Mouse (Mus musculus): ENCODE data around the gene Gm20388. TPM values are rescaled to one million over a fixed set of nuclear protein-coding genes. Genes with fewer than 3 reads are reported as not detected.
"Not testable (repeated sequence)": the region's sequence is repeated elsewhere in the genome, so short reads cannot be mapped to it uniquely, and the experiment has no call there.

The Gm20388 gene
- total RNA-seq, 2 experiments from 2014 or later = 10.3 to 10.6 TPM

- intact Hi-C loops (cut with DNase I) = no loop called here
- DNase-seq (ENCODE audit: low spot score in 2 of 2) = no peak
Measured at GRCm38 (mm10) chr8:123973495-123973894, 4062.9 kb downstream of the Gm20388 start.

DNA sequence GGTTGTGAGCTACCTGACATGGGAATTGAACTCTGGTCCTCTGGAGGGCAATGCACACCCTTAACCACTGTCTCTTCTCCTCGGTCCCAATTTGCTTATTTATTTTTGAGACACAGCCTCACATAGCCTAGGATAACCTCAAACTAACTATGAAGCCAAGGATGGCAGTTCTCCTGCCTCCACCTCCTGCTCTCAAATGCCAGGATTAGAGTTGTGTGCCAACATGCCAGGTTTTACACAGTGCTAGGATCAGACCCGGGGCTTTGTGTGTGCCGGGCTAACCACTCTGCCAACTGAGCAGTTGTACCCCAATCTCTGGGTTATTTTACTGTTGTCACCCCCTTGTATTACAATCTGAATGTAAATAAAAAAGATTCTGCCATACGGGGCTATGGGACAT, 4066.9 kb downstream of the Gm20388 start:
- DNase-seq (ENCODE audit: low spot score in 2 of 2) = no peak
- intact Hi-C loops (cut with DNase I) = no loop called here

GRCm38 (mm10) chr8:123978166-123978838, 4067.7 kb downstream of the Gm20388 start:
- no peak for DNase-seq (ENCODE audit: low spot score in 2 of 2)
- intact Hi-C loops (cut with DNase I) = no loop called here

DNA sequence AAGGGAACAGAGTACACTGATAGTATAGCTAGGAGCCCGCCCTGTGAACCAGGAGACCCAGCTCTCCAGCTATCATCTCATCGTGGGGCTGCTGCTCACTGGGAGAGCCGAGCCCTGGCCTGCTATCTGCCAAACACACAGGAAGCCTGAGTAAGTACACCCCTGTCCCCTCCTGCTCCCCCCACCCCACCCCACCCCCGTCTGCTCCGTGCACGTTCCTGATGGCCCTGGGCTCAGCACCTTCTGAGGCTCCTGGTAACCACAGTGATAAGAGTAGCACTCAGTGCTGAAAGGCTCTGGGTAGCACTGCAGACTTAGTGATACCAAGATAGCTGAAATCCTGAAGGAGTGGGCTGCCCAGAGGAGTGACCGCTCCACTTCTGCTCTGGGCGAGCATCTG, 4068.3 kb downstream of the Gm20388 start:
- intact Hi-C loops (cut with DNase I) = no loop called here
- no peak for DNase-seq (ENCODE audit: low spot score in 2 of 2)

DNA sequence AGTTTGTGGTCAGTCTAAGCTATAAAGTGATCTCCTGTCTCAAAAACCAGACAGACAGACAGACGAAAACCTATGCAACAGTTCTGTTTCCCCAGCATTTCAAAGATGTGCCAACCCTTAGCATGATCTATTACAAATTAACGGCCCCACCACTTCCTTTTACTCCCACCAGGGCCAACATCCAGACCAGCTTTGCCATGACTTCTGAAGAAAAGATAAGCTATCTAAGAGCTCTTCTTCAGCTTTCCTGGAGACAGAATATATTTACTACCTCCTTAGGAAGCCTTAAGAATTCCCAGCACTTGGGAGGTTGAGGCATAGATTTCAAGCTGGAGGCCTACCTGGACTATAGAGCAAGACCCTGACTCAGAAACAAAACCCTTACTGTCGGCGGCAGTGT, 4069.6 kb downstream of the Gm20388 start:
- DNase-seq (ENCODE audit: low spot score in 2 of 2) = no peak
- intact Hi-C loops (cut with DNase I) = no loop called here

GRCm38 (mm10) chr8:123981674-123982073, 4071.0 kb downstream of the Gm20388 start:
- peak in 1 of 2 experiments; percentile 24 for DNase-seq (ENCODE audit: low spot score in 2 of 2)
- intact Hi-C loops (cut with DNase I) = loop anchor here (2.0 kb wide), 1 partner anchor 39 kb away; the partner anchor contains the start of genes Taf5l and Urb2

DNA sequence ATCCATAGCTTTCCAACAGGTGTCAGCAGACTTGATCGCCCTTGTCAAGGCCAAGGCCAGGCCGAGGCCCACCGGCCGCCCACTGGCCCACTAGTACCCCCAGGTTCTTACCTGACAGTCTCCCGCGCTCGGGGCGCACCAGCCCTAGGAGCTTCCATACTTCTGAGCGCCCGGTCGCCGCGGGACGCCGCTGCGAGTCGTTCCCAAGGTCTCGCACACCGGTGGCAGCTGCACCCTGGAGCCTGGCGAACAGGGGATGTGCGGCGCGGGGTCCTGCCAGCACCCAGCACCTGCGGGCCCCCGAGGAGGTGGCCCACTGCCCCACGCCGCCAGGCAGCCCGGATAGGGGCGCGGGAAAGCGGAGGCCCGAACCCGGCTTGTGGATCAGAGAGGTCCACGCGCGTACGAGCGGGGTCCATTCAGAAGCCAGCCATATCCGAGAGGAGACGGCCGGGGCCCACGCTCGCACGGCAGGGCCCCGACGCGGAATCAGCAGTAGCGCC, 4071.7 kb downstream of the Gm20388 start:
- peak; percentile 39 to 44 for DNase-seq (ENCODE audit: low spot score in 2 of 2)
- intact Hi-C loops (cut with DNase I) = loop anchor here (2.0 kb wide), 1 partner anchor 38 kb away; the partner anchor contains the start of genes Taf5l and Urb2

DNA sequence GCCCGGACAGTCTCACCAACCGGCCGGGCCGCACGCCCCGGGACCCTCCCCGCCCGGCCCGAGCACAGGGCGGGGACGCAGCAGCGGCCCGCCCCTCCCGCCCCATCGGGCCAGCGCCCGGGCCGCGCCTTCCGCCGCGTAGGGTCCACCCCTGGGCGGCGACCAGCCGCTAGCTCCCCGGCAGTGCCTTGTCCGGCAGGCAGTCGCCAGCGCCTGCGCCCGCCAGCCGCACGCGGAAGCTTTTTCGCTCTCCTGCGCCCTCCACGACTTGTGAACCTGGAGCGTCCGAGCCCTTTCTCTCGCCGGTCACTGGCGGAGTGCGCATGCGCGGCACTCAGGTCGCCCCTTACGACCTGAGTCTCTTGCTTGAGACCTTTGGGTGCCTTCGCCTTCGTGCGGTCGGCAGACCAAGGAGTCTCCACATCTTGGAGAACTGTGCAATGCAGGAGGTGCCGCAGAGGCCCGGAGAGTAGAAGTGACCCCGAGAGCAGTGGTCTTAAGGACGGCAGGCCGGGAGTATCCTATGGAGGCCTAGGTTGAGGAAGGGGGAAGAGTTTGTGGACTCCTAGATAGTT, 4072.3 kb downstream of the Gm20388 start, which contains the start of gene Abcb10:
Gene Abcb10, minus strand, starts transcription at position 297 of the 575 bp plus-strand sequence.
- intact Hi-C loops (cut with DNase I) = loop anchor here (2.0 kb wide), 1 partner anchor 38 kb away; the partner anchor contains the start of genes Taf5l and Urb2
- DNase-seq (ENCODE audit: low spot score in 2 of 2) = peak; percentile 80 to 82

DNA sequence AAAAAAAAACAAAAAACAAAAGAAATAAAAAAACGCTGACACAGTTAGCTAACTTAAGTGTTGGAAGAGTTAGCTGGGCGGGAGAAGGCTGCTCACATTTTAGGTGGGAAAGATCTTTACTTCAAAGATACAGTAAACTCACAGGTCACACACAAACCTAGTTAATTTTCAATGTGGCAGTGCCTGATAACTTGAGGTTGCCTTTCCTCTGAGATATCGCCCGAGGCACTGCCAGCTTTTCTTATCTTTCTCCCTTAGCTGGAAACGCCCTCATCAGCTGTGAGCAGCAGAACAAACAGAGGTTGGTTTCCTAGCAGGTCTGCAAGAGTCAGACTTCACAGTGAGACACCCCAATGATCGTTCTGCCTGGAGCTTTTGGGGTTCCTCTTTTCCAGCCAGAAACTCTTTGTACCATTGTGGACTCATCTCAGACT, 4078.0 kb downstream of the Gm20388 start:
- DNase-seq (ENCODE audit: low spot score in 2 of 2) = no peak
- intact Hi-C loops (cut with DNase I) = no loop called here

- intact Hi-C loops (cut with DNase I) = no loop called here
- no peak for DNase-seq (ENCODE audit: low spot score in 2 of 2)
Measured at GRCm38 (mm10) chr8:123989128-123989527, 4078.5 kb downstream of the Gm20388 start.

- DNase-seq (ENCODE audit: low spot score in 2 of 2) = no peak
- intact Hi-C loops (cut with DNase I) = no loop called here
Measured at GRCm38 (mm10) chr8:123990277-123991049, 4079.8 kb downstream of the Gm20388 start.

DNA sequence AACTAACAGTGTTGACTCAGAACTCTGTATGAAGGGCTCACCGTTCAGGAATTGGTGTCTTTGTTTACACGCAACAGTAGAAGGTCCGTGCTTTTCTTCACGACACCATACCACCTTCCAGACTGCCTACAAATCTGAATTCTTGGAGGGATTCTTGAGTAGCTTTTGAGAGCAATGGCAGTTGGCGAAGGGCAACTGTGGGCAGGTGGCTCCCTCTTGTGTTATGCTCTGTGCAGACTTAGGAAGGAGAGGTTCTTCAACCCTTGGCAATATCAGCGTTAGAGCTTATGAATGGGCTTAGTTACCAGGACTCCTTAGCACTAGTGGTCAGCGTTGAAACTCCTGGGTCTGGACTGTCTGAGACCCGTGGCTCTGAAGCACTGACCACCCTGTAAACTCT, 4081.9 kb downstream of the Gm20388 start:
- no peak for DNase-seq (ENCODE audit: low spot score in 2 of 2)
- intact Hi-C loops (cut with DNase I) = no loop called here

DNA sequence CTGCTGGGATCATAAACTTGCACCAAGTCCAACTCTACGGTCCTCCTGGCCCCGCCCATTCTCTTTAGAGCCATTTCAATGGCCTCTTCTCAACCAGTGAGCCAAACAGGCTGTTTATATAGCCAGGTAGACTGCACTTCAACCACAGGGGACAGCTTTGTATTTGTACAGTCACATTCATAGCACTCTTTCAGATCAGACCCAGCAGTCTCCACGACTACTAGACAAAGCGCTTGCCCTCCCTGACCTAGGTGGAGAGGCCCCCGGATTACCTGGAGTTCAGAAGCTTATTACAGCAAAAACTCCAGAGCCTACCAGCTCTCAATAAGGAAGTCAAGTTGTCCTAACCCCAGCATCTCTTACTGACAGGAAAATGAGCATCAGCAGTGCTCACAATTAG, 4083.0 kb downstream of the Gm20388 start:
- DNase-seq (ENCODE audit: low spot score in 2 of 2) = no peak
- intact Hi-C loops (cut with DNase I) = no loop called here

DNA sequence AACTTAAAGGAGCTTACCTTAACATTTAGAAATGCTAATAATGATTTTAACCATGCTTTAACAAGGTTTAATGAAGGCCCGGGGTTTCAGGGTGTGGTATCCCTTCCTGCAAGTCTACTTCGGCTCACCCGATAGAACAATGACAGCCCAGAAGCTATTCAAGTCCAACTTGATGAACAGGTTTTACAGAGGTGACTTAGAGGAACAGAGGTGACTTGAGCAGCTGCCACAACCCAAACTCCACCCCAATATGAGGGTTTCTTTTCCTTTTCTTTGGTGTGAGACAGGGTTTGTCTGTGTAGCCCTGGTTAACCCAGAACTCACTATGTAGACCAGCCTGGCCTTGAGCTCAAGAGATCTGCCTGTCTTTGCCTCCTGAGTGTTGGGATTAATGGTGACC, 4083.4 kb downstream of the Gm20388 start:
- DNase-seq (ENCODE audit: low spot score in 2 of 2) = no peak
- intact Hi-C loops (cut with DNase I) = no loop called here

- intact Hi-C loops (cut with DNase I) = no loop called here
- DNase-seq (ENCODE audit: low spot score in 2 of 2) = no peak
Measured at GRCm38 (mm10) chr8:123999568-123999967, 4088.9 kb downstream of the Gm20388 start.

DNA sequence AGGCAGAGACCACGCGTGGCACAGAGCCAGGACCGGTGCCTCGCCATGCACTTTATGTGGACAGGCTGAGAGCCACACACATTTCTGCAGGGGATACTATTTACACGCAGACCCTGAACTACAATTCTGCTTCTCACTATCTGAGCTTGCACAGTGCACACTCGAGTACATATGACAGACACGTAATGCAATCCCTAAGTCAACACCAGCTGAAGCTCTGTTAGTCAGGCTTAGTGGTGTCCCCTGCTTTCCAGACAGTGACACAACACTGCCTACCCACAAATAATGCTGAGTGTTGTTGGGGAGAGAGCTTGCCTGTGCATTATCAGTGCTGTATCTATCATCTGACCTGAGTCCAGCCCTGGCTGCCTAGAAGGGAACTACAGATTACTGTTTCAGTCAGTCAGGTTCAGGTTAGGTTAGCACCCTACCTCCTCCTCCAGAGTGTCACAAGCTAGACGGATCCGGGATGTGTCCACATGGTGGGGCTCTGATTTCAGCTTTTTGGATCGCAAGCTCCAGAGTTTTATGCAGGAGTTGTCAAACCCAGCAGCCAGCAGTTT, 4092.0 kb downstream of the Gm20388 start:
- DNase-seq (ENCODE audit: low spot score in 2 of 2) = no peak
- intact Hi-C loops (cut with DNase I) = no loop called here

DNA sequence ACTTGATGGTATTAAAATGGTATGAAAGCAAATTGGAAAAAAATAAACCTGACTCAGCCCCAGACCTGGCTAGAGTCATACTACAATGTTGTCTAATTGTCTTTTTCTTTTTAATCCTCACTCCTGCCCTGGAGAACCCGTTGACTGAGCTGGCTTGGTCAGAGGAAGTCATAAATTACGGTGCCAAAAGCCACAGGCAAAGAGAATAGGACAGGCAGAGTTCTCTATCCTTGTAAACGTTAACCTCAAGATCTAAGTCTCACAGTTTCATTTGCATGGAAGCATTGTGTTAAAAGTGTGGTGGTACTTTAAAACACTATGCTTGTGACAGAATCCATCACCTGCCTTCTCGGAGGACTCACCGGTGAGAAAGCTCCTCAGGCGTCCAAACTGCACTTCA, 4097.2 kb downstream of the Gm20388 start:
- DNase-seq (ENCODE audit: low spot score in 2 of 2) = no peak
- intact Hi-C loops (cut with DNase I) = no loop called here

GRCm38 (mm10) chr8:124011580-124011979, 4100.9 kb downstream of the Gm20388 start:
- intact Hi-C loops (cut with DNase I) = no loop called here
- no peak for DNase-seq (ENCODE audit: low spot score in 2 of 2)

- intact Hi-C loops (cut with DNase I) = no loop called here
- DNase-seq (ENCODE audit: low spot score in 2 of 2) = no peak
Measured at GRCm38 (mm10) chr8:124011989-124012586, 4101.4 kb downstream of the Gm20388 start.

GRCm38 (mm10) chr8:124014299-124014698, 4103.7 kb downstream of the Gm20388 start:
- DNase-seq (ENCODE audit: low spot score in 2 of 2); intact Hi-C loops (cut with DNase I): not testable (repeated sequence)
